In genomic region chr3:131270381-131270780, GRCm38 (mm10) we compare ENCODE assay signal across 9 mouse cellular contexts. TPM values are rescaled to one million over a fixed set of nuclear protein-coding genes. Genes with fewer than 3 reads are reported as not detected.
DNase-seq lines count a peak whose midpoint lies in the region; ATAC-seq lines count a peak whose summit lies in the region.
"Had no signal": no experiment of that assay in that cellular context is flagged by ENCODE, and none has a peak within 500 bp of the region (broad histone marks: within the 10 kb centered on the region; RNA-seq: fewer than 3 reads in every experiment).

No protein-coding gene starts in this region.

- H3K4me1 ChIP-seq in heart, embryonic 11.5 days (ENCODE audit: control insufficient read depth, insufficient read depth, low read length), result peaks cover 21% of the 10 kb centered on the region
- peaks cover 17% of the 10 kb centered on the region for H3K4me1 ChIP-seq in midbrain, embryonic 11.5 days (ENCODE audit: control insufficient read depth, insufficient read depth, low read length)
- peaks cover 4% of the 10 kb centered on the region; the same call in 1 of the 2 replicates for H3K4me1 ChIP-seq in midbrain, embryonic 16.5 days (ENCODE audit: control insufficient read depth, insufficient read depth, low read length)
- peaks cover 11% of the 10 kb centered on the region for H3K4me1 ChIP-seq in liver, embryonic 11.5 days (replicated peaks; ENCODE audit: control insufficient read depth, insufficient read depth, low read length)
- H3K4me1 ChIP-seq in stomach, embryonic 15.5 days, result peaks cover 7% of the 10 kb centered on the region; the same call in 1 of the 2 replicates

- H3K4me2 ChIP-seq in heart, embryonic 11.5 days, result peak overlapping the region; percentile 68
- peak overlapping the region; percentile 88; the same call in 1 of the 2 replicates for H3K4me2 ChIP-seq in midbrain, embryonic 11.5 days
- no peak overlapping the region for H3K4me2 ChIP-seq in midbrain, embryonic 16.5 days (ENCODE audit: low read length)
- peak overlapping the region; percentile 94 for H3K4me2 ChIP-seq in liver, embryonic 11.5 days
- peak overlapping the region; percentile 69 for H3K4me2 ChIP-seq in stomach, embryonic 15.5 days

- no peak for DNase-seq in heart, adult 11 months
- no peak for DNase-seq in midbrain, embryonic 11.5 days (ENCODE audit: low spot score, missing footprints)
- no peak for DNase-seq in liver, embryonic 11.5 days (ENCODE audit: low spot score)
- DNase-seq in cerebellum, adult 8-10 months, result no peak
- DNase-seq: kidney, postnatal 14 days had no signal

- no peak overlapping the region for H3K4me3 ChIP-seq in heart, embryonic 11.5 days (ENCODE audit: low read depth, low read length)
- H3K4me3 ChIP-seq in midbrain, embryonic 11.5 days (ENCODE audit: low read depth, low read length), result no peak overlapping the region
- H3K4me3 ChIP-seq in midbrain, embryonic 16.5 days (ENCODE audit: low read depth, low read length), result no peak overlapping the region
- H3K4me3 ChIP-seq in liver, embryonic 11.5 days (ENCODE audit: low read depth, low read length), result peak overlapping the region; percentile 76
- peak overlapping the region; percentile 80; the same call in 1 of the 2 replicates for H3K4me3 ChIP-seq in stomach, embryonic 15.5 days (replicated peaks)

- no peak overlapping the region for H3K27ac ChIP-seq in heart, embryonic 11.5 days (ENCODE audit: low read depth, low read length)
- no peak overlapping the region for H3K27ac ChIP-seq in midbrain, embryonic 11.5 days (ENCODE audit: low read depth, low read length)
- H3K27ac ChIP-seq in midbrain, embryonic 16.5 days (ENCODE audit: low read length), result no peak overlapping the region
- H3K27ac ChIP-seq in liver, embryonic 11.5 days (ENCODE audit: low read depth, low read length), result no peak overlapping the region
- no peak overlapping the region for H3K27ac ChIP-seq in stomach, embryonic 15.5 days

- 63% methylated on average over 6 of the region's 6 CpGs for WGBS in heart, embryonic 11.5 days (ENCODE audit: insufficient replicate concordance)
- WGBS in midbrain, embryonic 11.5 days, result 12% methylated on average over 6 of the region's 6 CpGs
- WGBS in midbrain, embryonic 16.5 days, result 14% methylated on average over 6 of the region's 6 CpGs
- 70% methylated on average over 6 of the region's 6 CpGs for WGBS in liver, embryonic 11.5 days
- WGBS in stomach, embryonic 15.5 days, result 55% methylated on average over 6 of the region's 6 CpGs

- no peaks in the 10 kb centered on the region for H3K27me3 ChIP-seq in heart, embryonic 11.5 days (ENCODE audit: control insufficient read depth, insufficient read depth, low read length)
- no peaks in the 10 kb centered on the region; the same call in 1 of the 2 replicates for H3K27me3 ChIP-seq in midbrain, embryonic 11.5 days (ENCODE audit: control insufficient read depth, insufficient read depth, low read length)
- no peaks in the 10 kb centered on the region for H3K27me3 ChIP-seq in midbrain, embryonic 16.5 days (ENCODE audit: control insufficient read depth, insufficient read depth, low read depth, low read length)
- H3K27me3 ChIP-seq in liver, embryonic 11.5 days (replicated peaks; ENCODE audit: control insufficient read depth, insufficient read depth, low read length), result no peaks in the 10 kb centered on the region
- H3K27me3 ChIP-seq in stomach, embryonic 15.5 days (replicated peaks), result no peaks in the 10 kb centered on the region

- no peaks in the 10 kb centered on the region; the same call in 1 of the 2 replicates for H3K36me3 ChIP-seq in heart, embryonic 11.5 days (ENCODE audit: control insufficient read depth, insufficient read depth, low read length)
- H3K36me3 ChIP-seq in midbrain, embryonic 11.5 days (ENCODE audit: control insufficient read depth, insufficient read depth, low read length), result no peaks in the 10 kb centered on the region
- no peaks in the 10 kb centered on the region for H3K36me3 ChIP-seq in midbrain, embryonic 16.5 days (ENCODE audit: control insufficient read depth, insufficient read depth, low read length)
- no peaks in the 10 kb centered on the region for H3K36me3 ChIP-seq in liver, embryonic 11.5 days (ENCODE audit: control insufficient read depth, insufficient read depth, low read length)
- peaks cover 6% of the 10 kb centered on the region; the same call in 1 of the 2 replicates for H3K36me3 ChIP-seq in stomach, embryonic 15.5 days

- no peak for ATAC-seq in heart, embryonic 11.5 days (replicated peaks; ENCODE audit: insufficient number of reproducible peaks, low FRiP score, low TSS enrichment)
- no peak for ATAC-seq in midbrain, embryonic 11.5 days (ENCODE audit: low FRiP score)
- ATAC-seq in midbrain, embryonic 16.5 days, result no peak
- ATAC-seq in liver, embryonic 11.5 days (replicated peaks; ENCODE audit: low FRiP score), result no peak
- ATAC-seq in stomach, embryonic 15.5 days (ENCODE audit: insufficient read depth, low FRiP score, low read depth), result no peak
- no peak for ATAC-seq in erythroid progenitor cell, adult 5-6 weeks (replicated peaks; ENCODE audit: low FRiP score, poor library complexity, severe bottlenecking)

- H3K9ac ChIP-seq in heart, embryonic 11.5 days (ENCODE audit: low read depth, low read length), result no peak overlapping the region
- no peak overlapping the region for H3K9ac ChIP-seq in midbrain, embryonic 11.5 days (ENCODE audit: low read length)
- H3K9ac ChIP-seq in midbrain, embryonic 16.5 days (ENCODE audit: low read depth, low read length), result no peak overlapping the region
- H3K9ac ChIP-seq in liver, embryonic 11.5 days (ENCODE audit: low read depth, low read length), result no peak overlapping the region
- H3K9ac ChIP-seq in stomach, embryonic 15.5 days, result no peak overlapping the region

- H3K9me3 ChIP-seq in heart, embryonic 11.5 days (replicated peaks; ENCODE audit: control insufficient read depth, low read length), result no peaks in the 10 kb centered on the region
- no peaks in the 10 kb centered on the region for H3K9me3 ChIP-seq in midbrain, embryonic 11.5 days (ENCODE audit: control insufficient read depth, low read length)
- no peaks in the 10 kb centered on the region for H3K9me3 ChIP-seq in midbrain, embryonic 16.5 days (replicated peaks; ENCODE audit: control insufficient read depth, low read length, poor library complexity, severe bottlenecking)
- no peaks in the 10 kb centered on the region for H3K9me3 ChIP-seq in liver, embryonic 11.5 days (ENCODE audit: control insufficient read depth, low read length)
- no peaks in the 10 kb centered on the region for H3K9me3 ChIP-seq in stomach, embryonic 15.5 days

RNA-seq across cellular contexts. Expression of gene Hadh, which starts 1.5 kb away (rescaled TPM):
- 142 and 174 TPM in 2 replicates for polyA plus RNA-seq in heart, embryonic 11.5 days (2014; fragmentation: Nextera tagmentation; extraction: Ambion mirVana)
- polyA plus RNA-seq in midbrain, embryonic 11.5 days (2014; fragmentation: Nextera tagmentation; extraction: Ambion mirVana), result 66.5 and 71.6 TPM in 2 replicates
- 19.1 and 19.7 TPM in 2 replicates for polyA plus RNA-seq in midbrain, embryonic 16.5 days (2015; fragmentation: Nextera tagmentation; extraction: Ambion mirVana)
- polyA plus RNA-seq in liver, embryonic 11.5 days (2014; fragmentation: Nextera tagmentation; extraction: Ambion mirVana), result 134 TPM in 2 replicates
- 141 and 142 TPM in 2 replicates for polyA plus RNA-seq in stomach, embryonic 15.5 days (2015; fragmentation: Nextera tagmentation; extraction: Ambion mirVana)
- total RNA-seq in erythroid progenitor cell, adult 5-6 weeks (2015; ENCODE audit: low replicate concordance), result 9.6 and 17.3 TPM in 2 replicates
- total RNA-seq in erythroid progenitor cell, adult 5-6 weeks (2017; ENCODE audit: low replicate concordance), result 2.7 and 7.6 TPM in 2 replicates

RNA-seq across cellular contexts. Expression of gene Cyp2u1, which starts 32.6 kb away (rescaled TPM):
- polyA plus RNA-seq in heart, embryonic 11.5 days (2014; fragmentation: Nextera tagmentation; extraction: Ambion mirVana), result 8.1 and 8.4 TPM in 2 replicates
- polyA plus RNA-seq in midbrain, embryonic 11.5 days (2014; fragmentation: Nextera tagmentation; extraction: Ambion mirVana), result 1.1 and 1.9 TPM in 2 replicates
- 7.7 and 8.1 TPM in 2 replicates for polyA plus RNA-seq in midbrain, embryonic 16.5 days (2015; fragmentation: Nextera tagmentation; extraction: Ambion mirVana)
- 0.69 and 0.83 TPM in 2 replicates for polyA plus RNA-seq in liver, embryonic 11.5 days (2014; fragmentation: Nextera tagmentation; extraction: Ambion mirVana)
- polyA plus RNA-seq in stomach, embryonic 15.5 days (2015; fragmentation: Nextera tagmentation; extraction: Ambion mirVana), result 2.1 and 2.4 TPM in 2 replicates
- 1.7 TPM in 1 of 2 replicates, not detected in the other for total RNA-seq in erythroid progenitor cell, adult 5-6 weeks (2015; ENCODE audit: low replicate concordance)
- not detected in 2 replicates for total RNA-seq in erythroid progenitor cell, adult 5-6 weeks (2017; ENCODE audit: low replicate concordance)

Comparison
In these comparisons a context has a peak if more than half of its experiments do, and no peak if none do; other contexts are left out.
1. H3K4me3 ChIP-seq: peak in liver, embryonic 11.5 days (single experiment) and stomach, embryonic 15.5 days (single experiment); none in heart, embryonic 11.5 days (single experiment), midbrain, embryonic 11.5 days (single experiment) and midbrain, embryonic 16.5 days (single experiment).